Mouse (Mus musculus) megakaryocyte, embryonic 14.5 days (primary cell): ENCODE measurements around the gene Scarf1. TPM values are rescaled to one million over a fixed set of nuclear protein-coding genes. Genes with fewer than 3 reads are reported as not detected.

ENCODE experiments used
- H3K27me3 ChIP-seq: replicated peaks from 2 replicates; pipeline ENCODE3; 2012; ENCODE audit warnings: inconsistent platforms
- H3K36me3 ChIP-seq: replicated peaks from 2 replicates; pipeline ENCODE3; 2012; ENCODE audit warnings: low read length, inconsistent platforms, mixed read lengths
- H3K4me1 ChIP-seq: 2 replicates; pipeline ENCODE4 v1.6.1; 2012; ENCODE audit warnings: inconsistent platforms
- H3K4me3 ChIP-seq: replicated peaks from 2 replicates; pipeline ENCODE3; 2012; ENCODE audit warnings: moderate library complexity, mild to moderate bottlenecking, inconsistent platforms
- H3K9me3 ChIP-seq: 2 replicates; pipeline ENCODE4 v1.6.1; 2012; ENCODE audit warnings: inconsistent platforms
- FLI1 ChIP-seq: IDR thresholded peaks from 2 replicates; pipeline ENCODE4 v1.6.1; 2012; ENCODE audit warnings: low read length, inconsistent platforms, mixed read lengths
- GATA1 ChIP-seq: IDR thresholded peaks from 3 replicates; pipeline ENCODE4 v1.6.1; 2012; ENCODE audit warnings: mixed read lengths, low read length, inconsistent platforms, borderline replicate concordance
- polyA plus RNA-seq: library from polyadenylated mRNA; stranded (reverse); fragments of >175 nt; gene quantifications from 2 replicates; pipeline ENCODE4 v1.2.3, GENCODE M21; 2012; ENCODE audit warnings: low replicate concordance; ENCODE audit not compliant: insufficient read depth

Scarf1 gene
- polyA plus RNA-seq, result 27.4 and 42.5 TPM in 2 replicates

- no peaks in the 10 kb centered on the region for H3K9me3 ChIP-seq
- peaks cover 71% of the 10 kb centered on the region for H3K36me3 ChIP-seq
- H3K4me3 ChIP-seq, result peak within 1 kb of the TSS; percentile 92
- no peak for TF ChIP-seq GATA1
- no peak for TF ChIP-seq FLI1
- H3K27me3 ChIP-seq, result no peaks in the 10 kb centered on the region
- H3K4me1 ChIP-seq, result peaks cover 77% of the 10 kb centered on the region
Measured at GRCm38 (mm10) chr11:75513336-75513735, at the start of gene Scarf1. Gene Scarf1, plus strand, starts transcription at chr11:75513540.

DNA sequence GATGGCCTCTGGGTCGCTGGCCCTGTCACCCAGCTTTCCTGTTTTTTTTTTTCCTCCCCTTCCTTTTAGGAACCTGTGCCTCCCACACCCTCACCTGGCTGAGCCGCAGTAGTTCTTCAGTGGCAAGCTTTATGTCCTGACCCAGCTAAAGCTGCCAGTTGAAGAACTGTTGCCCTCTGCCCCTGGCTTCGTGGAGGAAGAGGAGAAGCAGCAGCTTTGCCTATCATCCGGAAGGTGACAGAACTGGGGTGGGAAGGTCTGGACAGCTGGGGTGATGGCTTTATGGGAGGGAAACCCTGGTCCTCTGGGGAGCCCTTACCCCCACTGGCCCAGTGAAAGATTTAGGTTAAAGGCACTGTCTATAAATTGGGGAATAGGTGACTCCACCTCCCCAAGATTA, 49.7 kb upstream of the Scarf1 start:
- peaks cover 42% of the 10 kb centered on the region for H3K36me3 ChIP-seq
- no peaks in the 10 kb centered on the region for H3K27me3 ChIP-seq
- TF ChIP-seq GATA1 (no peak), FLI1 (no peak)
- H3K4me3 ChIP-seq, result peak overlapping the region; percentile 99
- H3K9me3 ChIP-seq, result peaks cover 7% of the 10 kb centered on the region; the same call in 1 of the 2 replicates
- peaks cover 78% of the 10 kb centered on the region for H3K4me1 ChIP-seq

DNA sequence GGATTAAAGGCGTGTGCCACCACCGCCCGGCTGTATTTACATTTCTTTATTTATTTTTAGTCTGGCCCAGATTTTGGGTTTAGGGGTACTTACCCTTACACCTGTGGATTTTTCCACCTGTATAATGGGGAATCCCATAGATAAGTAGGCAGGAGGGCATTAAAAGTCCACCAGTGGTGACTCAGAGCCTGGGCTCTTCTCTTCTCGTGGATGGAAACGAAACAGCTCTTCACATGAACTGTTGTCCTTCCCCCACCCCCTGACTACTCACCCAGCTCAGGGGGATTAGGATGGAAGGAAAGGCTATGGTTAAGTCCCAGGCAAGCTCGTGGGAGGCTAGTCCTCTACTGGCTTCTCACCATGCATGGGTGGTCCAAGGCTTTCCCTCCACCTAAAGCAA, 48.9 kb upstream of the Scarf1 start:
- no peaks in the 10 kb centered on the region for H3K27me3 ChIP-seq
- peaks cover 42% of the 10 kb centered on the region for H3K36me3 ChIP-seq
- TF ChIP-seq GATA1, result no peak
- no peak for TF ChIP-seq FLI1
- peaks cover 7% of the 10 kb centered on the region; the same call in 1 of the 2 replicates for H3K9me3 ChIP-seq
- H3K4me1 ChIP-seq, result peaks cover 74% of the 10 kb centered on the region
- H3K4me3 ChIP-seq, result peak overlapping the region; percentile 59

GRCm38 (mm10) chr11:75465051-75465450, 48.3 kb upstream of the Scarf1 start:
- peaks cover 70% of the 10 kb centered on the region for H3K4me1 ChIP-seq
- peaks cover 45% of the 10 kb centered on the region for H3K36me3 ChIP-seq
- no peaks in the 10 kb centered on the region for H3K27me3 ChIP-seq
- H3K9me3 ChIP-seq, result peaks cover 7% of the 10 kb centered on the region; the same call in 1 of the 2 replicates
- H3K4me3 ChIP-seq, result peak overlapping the region; percentile 82
- TF ChIP-seq FLI1 (no peak), GATA1 (no peak)

GRCm38 (mm10) chr11:75466731-75467505, 46.4 kb upstream of the Scarf1 start:
- H3K4me1 ChIP-seq, result peaks cover 62% of the 10 kb centered on the region
- TF ChIP-seq FLI1, result no peak
- H3K27me3 ChIP-seq, result no peaks in the 10 kb centered on the region
- H3K9me3 ChIP-seq, result peaks cover 7% of the 10 kb centered on the region; the same call in 1 of the 2 replicates
- H3K4me3 ChIP-seq, result no peak overlapping the region
- peaks cover 45% of the 10 kb centered on the region for H3K36me3 ChIP-seq

DNA sequence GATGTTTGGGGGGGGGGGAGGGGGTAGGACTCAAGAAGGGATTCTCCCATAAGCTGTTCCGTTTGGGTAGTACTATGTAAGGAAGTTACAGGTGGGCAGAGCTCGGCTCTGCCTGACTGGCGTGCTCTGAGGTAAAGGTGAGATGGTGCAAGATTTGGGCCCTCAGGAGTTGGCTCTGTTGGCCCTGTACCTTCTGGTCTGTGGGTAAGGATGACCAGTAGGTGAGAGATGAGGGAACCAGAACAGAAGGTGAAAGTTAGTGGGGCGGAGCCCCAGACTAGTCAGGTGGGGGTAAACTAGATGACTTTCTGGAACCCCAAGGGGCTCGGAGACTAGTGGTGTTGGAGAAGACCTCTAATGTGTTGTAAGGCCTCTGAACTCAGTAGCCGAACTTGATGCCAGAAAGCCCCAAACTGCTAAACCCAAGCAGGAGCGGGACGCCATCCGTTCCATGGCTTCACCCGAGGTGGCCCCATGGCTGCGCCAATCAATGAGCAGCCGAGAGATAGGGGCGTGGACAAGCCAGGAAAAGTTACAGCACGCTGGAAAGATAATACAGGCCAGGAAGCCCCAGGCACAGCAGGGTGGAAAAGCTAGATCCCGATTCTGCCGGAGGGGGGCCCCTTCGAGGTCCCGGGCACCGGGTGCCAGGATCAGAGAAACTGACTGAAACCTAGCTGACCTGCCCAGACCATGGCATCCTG, 45.7 kb upstream of the Scarf1 start:
- TF ChIP-seq GATA1 (no peak), FLI1 (no peak)
- Histone ChIP-seq H3K9me3 (peaks cover 7% of the 10 kb centered on the region; the same call in 1 of the 2 replicates), H3K4me1 (peaks cover 60% of the 10 kb centered on the region), H3K36me3 (peaks cover 45% of the 10 kb centered on the region), H3K27me3 (no peaks in the 10 kb centered on the region), H3K4me3 (peak overlapping the region; percentile 77)

- H3K4me1 ChIP-seq, result peaks cover 60% of the 10 kb centered on the region
- H3K9me3 ChIP-seq, result peaks cover 7% of the 10 kb centered on the region; the same call in 1 of the 2 replicates
- peaks cover 39% of the 10 kb centered on the region for H3K36me3 ChIP-seq
- TF ChIP-seq GATA1 (no peak), FLI1 (no peak)
- H3K4me3 ChIP-seq, result peak overlapping the region; percentile 77
- no peaks in the 10 kb centered on the region for H3K27me3 ChIP-seq
Measured at GRCm38 (mm10) chr11:75468410-75468809, 44.9 kb upstream of the Scarf1 start.

- Histone ChIP-seq H3K9me3 (peaks cover 8% of the 10 kb centered on the region; the same call in 1 of the 2 replicates), H3K4me3 (no peak overlapping the region), H3K36me3 (peaks cover 31% of the 10 kb centered on the region), H3K4me1 (peaks cover 55% of the 10 kb centered on the region), H3K27me3 (no peaks in the 10 kb centered on the region)
- no peak for TF ChIP-seq GATA1
- TF ChIP-seq FLI1, result no peak
Measured at GRCm38 (mm10) chr11:75469261-75469660, 44.1 kb upstream of the Scarf1 start.

DNA sequence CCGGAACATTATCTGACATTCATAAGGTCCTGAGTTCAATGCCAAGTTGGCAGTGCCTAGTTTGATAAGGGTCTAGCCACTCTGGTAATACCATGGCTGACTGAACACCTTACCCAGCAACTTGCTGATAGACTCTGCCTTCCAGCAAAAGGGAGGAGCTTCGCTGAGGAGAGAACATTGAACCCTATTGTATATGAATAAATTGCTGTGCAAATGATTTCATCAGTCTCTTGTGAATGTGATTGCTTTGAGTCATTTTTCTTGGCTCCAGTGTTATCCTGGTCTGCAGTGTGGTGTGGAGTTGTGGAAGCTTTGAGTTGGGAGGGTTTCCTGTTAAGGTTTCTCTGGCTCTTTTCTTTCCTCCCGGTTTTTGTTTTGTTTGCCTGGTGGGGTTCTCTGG, 42.7 kb upstream of the Scarf1 start:
- TF ChIP-seq GATA1, result no peak
- TF ChIP-seq FLI1, result no peak
- H3K4me1 ChIP-seq, result peaks cover 41% of the 10 kb centered on the region
- H3K36me3 ChIP-seq, result peaks cover 17% of the 10 kb centered on the region
- H3K9me3 ChIP-seq, result peaks cover 7% of the 10 kb centered on the region
- H3K27me3 ChIP-seq, result no peaks in the 10 kb centered on the region
- no peak overlapping the region for H3K4me3 ChIP-seq
